Mouse (Mus musculus): ENCODE measurements around the gene Cep57l1. TPM values are rescaled to one million over a fixed set of nuclear protein-coding genes. Genes with fewer than 3 reads are reported as not detected.

Gene Cep57l1
- polyA plus RNA-seq, 1 experiment from 2014 or later = 22.1 TPM

Small RNAs within 50 kb of the gene (microRNA-seq; reads per million reads assigned to microRNA genes)
- not detected for gene Mir3473b

Other genes with a start within 250 kb of the Cep57l1 start
- gene Ccdc162, start 93.2 kb downstream of the Cep57l1 start, polyA plus RNA-seq (2015; fragmentation: Nextera tagmentation; extraction: Ambion mirVana) = 0.96 and 1.0 TPM in 2 replicates
- gene Sesn1, start 64 bp upstream of the Cep57l1 start, polyA plus RNA-seq (2015; fragmentation: Nextera tagmentation; extraction: Ambion mirVana) = 32.4 and 33.3 TPM in 2 replicates
- gene Armc2, start 208.6 kb upstream of the Cep57l1 start, polyA plus RNA-seq (2015; fragmentation: Nextera tagmentation; extraction: Ambion mirVana) = 2.0 TPM in 2 replicates

Measured in stomach, embryonic 15.5 days (tissue).